Mouse (Mus musculus): ENCODE measurements around the gene Sox13. TPM values are rescaled to one million over a fixed set of nuclear protein-coding genes. Genes with fewer than 3 reads are reported as not detected.

Sox13 gene
- polyA plus RNA-seq, 1 experiment from 2014 or later: 9.7 TPM

DNA sequence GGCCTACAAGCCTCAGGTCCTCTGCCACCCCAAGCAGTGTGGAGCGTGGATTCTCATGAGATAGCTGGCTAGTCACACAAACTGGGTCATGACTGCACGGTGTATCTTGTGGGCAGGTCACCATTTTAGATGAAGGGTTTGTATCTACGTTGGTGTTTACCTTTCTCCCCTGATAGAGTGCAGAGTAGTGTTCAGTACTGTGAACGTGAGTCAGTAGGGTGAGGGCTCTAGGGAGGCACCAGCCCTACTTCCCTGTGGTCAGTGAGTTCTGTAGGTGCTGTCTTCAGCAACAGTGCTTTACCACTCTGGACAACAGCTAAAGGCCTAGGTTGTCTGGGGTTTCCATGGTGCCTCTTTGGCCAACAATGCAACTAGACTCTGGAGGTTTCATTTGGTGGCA lies 20.2 kb downstream of the Sox13 start:
- no peak overlapping the region for H3K9ac ChIP-seq (replicated peaks; ENCODE audit: low read length)
- no peak for ATAC-seq (ENCODE audit: low FRiP score, low TSS enrichment)
- H3K4me3 ChIP-seq (replicated peaks; ENCODE audit: low read depth, low read length): no peak overlapping the region
- H3K27ac ChIP-seq (replicated peaks; ENCODE audit: low read depth, low read length): no peak overlapping the region
- 90% methylated on average over 4 of the region's 4 CpGs for WGBS
- peaks cover 4% of the 10 kb centered on the region for H3K4me1 ChIP-seq (ENCODE audit: control insufficient read depth, insufficient read depth, low read length)
- no peak overlapping the region for H3K4me2 ChIP-seq (ENCODE audit: low read length)
- H3K9me3 ChIP-seq (ENCODE audit: control insufficient read depth, low read length): no peaks in the 10 kb centered on the region
- H3K27me3 ChIP-seq (ENCODE audit: control insufficient read depth, insufficient read depth, low read length): no peaks in the 10 kb centered on the region
- no peaks in the 10 kb centered on the region for H3K36me3 ChIP-seq (ENCODE audit: control insufficient read depth, insufficient read depth, low read length)
- no peak for DNase-seq

GRCm38 (mm10) chr1:133400014-133400725 lies 24.0 kb downstream of the Sox13 start:
- H3K4me3 ChIP-seq (replicated peaks; ENCODE audit: low read depth, low read length): no peak overlapping the region
- DNase-seq (no peak), ATAC-seq (ENCODE audit: low FRiP score, low TSS enrichment) (no peak)
- 83% methylated on average over 13 of the region's 13 CpGs for WGBS
- no peak overlapping the region for H3K4me2 ChIP-seq (ENCODE audit: low read length)
- peaks cover 18% of the 10 kb centered on the region for H3K4me1 ChIP-seq (ENCODE audit: control insufficient read depth, insufficient read depth, low read length)
- no peak overlapping the region for H3K27ac ChIP-seq (replicated peaks; ENCODE audit: low read depth, low read length)
- no peaks in the 10 kb centered on the region for H3K9me3 ChIP-seq (ENCODE audit: control insufficient read depth, low read length)
- H3K9ac ChIP-seq (replicated peaks; ENCODE audit: low read length): no peak overlapping the region
- no peaks in the 10 kb centered on the region for H3K27me3 ChIP-seq (ENCODE audit: control insufficient read depth, insufficient read depth, low read length)
- no peaks in the 10 kb centered on the region for H3K36me3 ChIP-seq (ENCODE audit: control insufficient read depth, insufficient read depth, low read length)

DNA sequence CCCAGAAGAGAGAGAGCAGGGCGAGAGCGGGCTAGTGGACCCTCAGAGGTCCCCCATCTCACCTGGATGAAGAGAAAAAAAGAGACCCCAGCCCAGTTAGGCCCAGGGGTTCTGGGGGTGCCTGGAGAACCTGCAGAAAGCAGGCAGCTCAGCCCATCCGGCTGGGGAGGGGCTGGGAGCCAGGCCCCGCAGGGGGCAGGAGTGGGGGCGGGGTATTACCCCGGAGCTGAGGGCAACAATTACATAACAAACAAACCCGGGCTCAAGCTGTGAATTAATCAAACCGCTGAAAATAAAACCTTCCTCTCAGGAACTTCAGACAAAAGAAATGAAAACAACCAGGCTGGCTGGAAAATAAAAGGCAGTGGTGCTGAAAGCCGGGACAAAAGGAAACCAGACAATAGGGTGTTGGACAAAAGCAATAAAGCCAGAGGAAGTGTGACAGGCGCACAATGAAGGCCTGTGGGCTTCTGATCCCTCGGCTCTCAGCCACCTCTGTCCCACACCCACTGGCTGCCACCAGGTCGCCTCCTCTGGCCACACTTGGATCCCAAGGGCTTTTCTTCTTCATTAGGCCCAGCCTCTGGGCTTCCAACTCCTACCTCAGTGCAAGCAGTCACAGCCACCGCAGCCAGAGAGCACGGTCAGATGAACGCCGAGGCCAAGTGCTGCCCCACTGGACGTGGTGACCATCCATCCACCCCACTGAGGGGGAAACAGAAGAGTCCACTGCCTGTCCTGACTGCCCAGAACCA lies 26.5 kb downstream of the Sox13 start:
- WGBS: 2% methylated on average over 17 of the region's 17 CpGs
- Histone ChIP-seq H3K4me1 (ENCODE audit: control insufficient read depth, insufficient read depth, low read length) (peaks cover 20% of the 10 kb centered on the region), H3K4me2 (ENCODE audit: low read length) (peak overlapping the region; percentile 45), H3K27me3 (ENCODE audit: control insufficient read depth, insufficient read depth, low read length) (no peaks in the 10 kb centered on the region), H3K27ac (replicated peaks; ENCODE audit: low read depth, low read length) (peak overlapping the region; percentile 90), H3K36me3 (ENCODE audit: control insufficient read depth, insufficient read depth, low read length) (peaks cover under 1% of the 10 kb centered on the region; the same call in 1 of the 2 replicates), H3K9me3 (ENCODE audit: control insufficient read depth, low read length) (no peaks in the 10 kb centered on the region), H3K9ac (replicated peaks; ENCODE audit: low read length) (peak overlapping the region; percentile 48), H3K4me3 (replicated peaks; ENCODE audit: low read depth, low read length) (no peak overlapping the region)
- ATAC-seq (ENCODE audit: low FRiP score, low TSS enrichment) (peak; percentile 74; the same call in 1 of the 2 replicates), DNase-seq (peak; percentile 74)

DNA sequence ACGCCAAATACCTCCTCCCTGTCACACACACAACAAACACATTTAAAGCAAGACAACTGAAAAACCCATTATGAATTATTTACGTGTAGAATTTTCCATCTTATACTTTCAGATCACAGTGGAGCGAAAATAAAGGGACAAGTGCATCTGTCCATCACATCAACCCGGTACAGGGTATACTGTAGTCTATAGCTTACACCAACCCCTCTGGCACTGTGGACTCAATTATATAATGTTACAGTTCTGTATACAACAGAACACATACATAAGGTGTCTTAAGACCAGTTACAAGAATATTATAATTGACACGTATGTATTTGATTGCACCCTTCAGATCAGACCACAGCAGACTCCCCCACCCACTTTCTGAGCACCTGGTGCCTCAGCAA lies 27.1 kb downstream of the Sox13 start:
- Histone ChIP-seq H3K4me3 (replicated peaks; ENCODE audit: low read depth, low read length) (no peak overlapping the region), H3K4me2 (ENCODE audit: low read length) (peak overlapping the region; percentile 45), H3K36me3 (ENCODE audit: control insufficient read depth, insufficient read depth, low read length) (peaks cover 5% of the 10 kb centered on the region; the same call in 1 of the 2 replicates), H3K9me3 (ENCODE audit: control insufficient read depth, low read length) (no peaks in the 10 kb centered on the region), H3K4me1 (ENCODE audit: control insufficient read depth, insufficient read depth, low read length) (peaks cover 20% of the 10 kb centered on the region), H3K9ac (replicated peaks; ENCODE audit: low read length) (peak overlapping the region; percentile 48), H3K27ac (replicated peaks; ENCODE audit: low read depth, low read length) (peak overlapping the region; percentile 90), H3K27me3 (ENCODE audit: control insufficient read depth, insufficient read depth, low read length) (no peaks in the 10 kb centered on the region)
- WGBS: 38% methylated on average over 5 of the region's 5 CpGs
- DNase-seq (peak; percentile 41), ATAC-seq (ENCODE audit: low FRiP score, low TSS enrichment) (0 out of 2 replicates have a peak, but pooled peaks have one; percentile 5)

- Histone ChIP-seq H3K27me3 (ENCODE audit: control insufficient read depth, insufficient read depth, low read length) (no peaks in the 10 kb centered on the region), H3K4me3 (replicated peaks; ENCODE audit: low read depth, low read length) (no peak overlapping the region), H3K4me1 (ENCODE audit: control insufficient read depth, insufficient read depth, low read length) (peaks cover 20% of the 10 kb centered on the region), H3K4me2 (ENCODE audit: low read length) (no peak overlapping the region), H3K36me3 (ENCODE audit: control insufficient read depth, insufficient read depth, low read length) (peaks cover 9% of the 10 kb centered on the region), H3K27ac (replicated peaks; ENCODE audit: low read depth, low read length) (peak overlapping the region; percentile 90; the same call in 1 of the 2 replicates), H3K9ac (replicated peaks; ENCODE audit: low read length) (no peak overlapping the region), H3K9me3 (ENCODE audit: control insufficient read depth, low read length) (no peaks in the 10 kb centered on the region)
- no peak for ATAC-seq (ENCODE audit: low FRiP score, low TSS enrichment)
- 78% methylated on average over 5 of the region's 5 CpGs for WGBS
- DNase-seq: no peak
Measured at GRCm38 (mm10) chr1:133396693-133397092, 27.5 kb downstream of the Sox13 start.

GRCm38 (mm10) chr1:133394702-133395101 lies 29.5 kb downstream of the Sox13 start:
- peaks cover 20% of the 10 kb centered on the region for H3K4me1 ChIP-seq (ENCODE audit: control insufficient read depth, insufficient read depth, low read length)
- no peak overlapping the region for H3K27ac ChIP-seq (replicated peaks; ENCODE audit: low read depth, low read length)
- DNase-seq: no peak

GRCm38 (mm10) chr1:133387539-133388268 lies 36.5 kb downstream of the Sox13 start:
- no peak for ATAC-seq (ENCODE audit: low FRiP score, low TSS enrichment)
- no peak for DNase-seq
- Histone ChIP-seq H3K27ac (replicated peaks; ENCODE audit: low read depth, low read length) (no peak overlapping the region), H3K9me3 (ENCODE audit: control insufficient read depth, low read length) (no peaks in the 10 kb centered on the region), H3K9ac (replicated peaks; ENCODE audit: low read length) (no peak overlapping the region), H3K4me1 (ENCODE audit: control insufficient read depth, insufficient read depth, low read length) (0 out of 2 replicates have a peak, but pooled peaks cover 12% of the 10 kb centered on the region), H3K4me2 (ENCODE audit: low read length) (no peak overlapping the region), H3K4me3 (replicated peaks; ENCODE audit: low read depth, low read length) (no peak overlapping the region), H3K36me3 (ENCODE audit: control insufficient read depth, insufficient read depth, low read length) (peaks cover 48% of the 10 kb centered on the region), H3K27me3 (ENCODE audit: control insufficient read depth, insufficient read depth, low read length) (no peaks in the 10 kb centered on the region)
- WGBS: 64% methylated on average over 19 of the region's 19 CpGs

More at GRCm38 (mm10) chr1:133394702-133395101, 29.5 kb downstream of the Sox13 start:
- Histone ChIP-seq H3K4me2 (ENCODE audit: low read length) (no peak overlapping the region), H3K9ac (replicated peaks; ENCODE audit: low read length) (no peak overlapping the region), H3K4me3 (replicated peaks; ENCODE audit: low read depth, low read length) (no peak overlapping the region), H3K36me3 (ENCODE audit: control insufficient read depth, insufficient read depth, low read length) (peaks cover 23% of the 10 kb centered on the region), H3K9me3 (ENCODE audit: control insufficient read depth, low read length) (no peaks in the 10 kb centered on the region), H3K27me3 (ENCODE audit: control insufficient read depth, insufficient read depth, low read length) (no peaks in the 10 kb centered on the region)
- WGBS: 61% methylated on average over 4 of the region's 4 CpGs
- ATAC-seq (ENCODE audit: low FRiP score, low TSS enrichment): no peak

- 15% methylated on average over 11 of the region's 11 CpGs for WGBS
- no peaks in the 10 kb centered on the region for H3K9me3 ChIP-seq (ENCODE audit: control insufficient read depth, low read length)
- peaks cover 35% of the 10 kb centered on the region for H3K36me3 ChIP-seq (ENCODE audit: control insufficient read depth, insufficient read depth, low read length)
- peak overlapping the region; percentile 35 for H3K4me2 ChIP-seq (ENCODE audit: low read length)
- peak overlapping the region; percentile 34; the same call in 1 of the 2 replicates for H3K9ac ChIP-seq (replicated peaks; ENCODE audit: low read length)
- peak; percentile 26 for DNase-seq
- peak overlapping the region; percentile 6 for H3K27ac ChIP-seq (replicated peaks; ENCODE audit: low read depth, low read length)
- ATAC-seq (ENCODE audit: low FRiP score, low TSS enrichment): no peak
- H3K4me1 ChIP-seq (ENCODE audit: control insufficient read depth, insufficient read depth, low read length): 0 out of 2 replicates have a peak, but pooled peaks cover 12% of the 10 kb centered on the region
- H3K27me3 ChIP-seq (ENCODE audit: control insufficient read depth, insufficient read depth, low read length): no peaks in the 10 kb centered on the region
- no peak overlapping the region for H3K4me3 ChIP-seq (replicated peaks; ENCODE audit: low read depth, low read length)
Measured at GRCm38 (mm10) chr1:133386209-133386608, 38.0 kb downstream of the Sox13 start.
